Mouse (Mus musculus): ENCODE data around the gene Elavl4. TPM values are rescaled to one million over a fixed set of nuclear protein-coding genes. Genes with fewer than 3 reads are reported as not detected.

The Elavl4 gene
- polyA plus RNA-seq, 1 experiment from 2014 or later: 453 TPM

GRCm38 (mm10) chr4:110257360-110257759 lies 94.3 kb downstream of the Elavl4 start:
- no peak overlapping the region for H3K27ac ChIP-seq
- ATAC-seq (ENCODE audit: low FRiP score, low read depth): no peak
- 54% methylated on average over 3 of the region's 3 CpGs for WGBS

GRCm38 (mm10) chr4:110255617-110256016 lies 96.1 kb downstream of the Elavl4 start:
- Histone ChIP-seq H3K4me1 (0 out of 2 replicates have a peak, but pooled peaks cover 3% of the 10 kb centered on the region), H3K9ac (no peak overlapping the region), H3K27me3 (replicated peaks) (no peaks in the 10 kb centered on the region), H3K9me3 (no peaks in the 10 kb centered on the region), H3K36me3 (peaks cover 12% of the 10 kb centered on the region), H3K27ac (no peak overlapping the region), H3K4me2 (replicated peaks) (no peak overlapping the region), H3K4me3 (no peak overlapping the region)
- ATAC-seq (ENCODE audit: low FRiP score, low read depth): no peak
- WGBS: 88% methylated on average over 4 of the region's 4 CpGs

More at GRCm38 (mm10) chr4:110257360-110257759, 94.3 kb downstream of the Elavl4 start:
- Histone ChIP-seq H3K9me3 (no peaks in the 10 kb centered on the region), H3K4me2 (replicated peaks) (no peak overlapping the region), H3K4me1 (0 out of 2 replicates have a peak, but pooled peaks cover 3% of the 10 kb centered on the region), H3K27me3 (replicated peaks) (no peaks in the 10 kb centered on the region), H3K4me3 (no peak overlapping the region), H3K36me3 (peaks cover 6% of the 10 kb centered on the region), H3K9ac (no peak overlapping the region)

DNA sequence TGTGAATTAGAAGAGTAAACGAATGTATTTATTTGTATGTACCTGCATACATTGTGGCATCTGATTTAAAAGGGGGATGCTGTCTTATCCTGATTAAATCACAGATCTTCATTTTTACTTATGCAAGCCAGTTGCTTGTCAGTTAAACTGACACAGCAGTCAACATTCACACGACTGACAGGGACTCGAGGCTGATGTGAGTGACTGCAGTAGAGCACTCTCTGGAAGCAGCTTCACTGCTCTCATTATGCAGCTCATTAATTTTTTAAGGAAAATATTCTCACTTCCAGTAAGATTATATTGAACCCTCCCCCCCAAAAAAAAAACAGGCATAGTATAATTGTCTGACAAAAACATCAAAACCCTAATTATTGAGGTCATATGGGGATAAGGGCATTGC lies 101.7 kb downstream of the Elavl4 start:
- WGBS: 71% methylated on average over 3 of the region's 3 CpGs
- H3K4me2 ChIP-seq (replicated peaks): no peak overlapping the region
- no peak overlapping the region for H3K9ac ChIP-seq
- H3K36me3 ChIP-seq: peaks cover 31% of the 10 kb centered on the region
- no peak overlapping the region for H3K4me3 ChIP-seq
- H3K4me1 ChIP-seq: no peaks in the 10 kb centered on the region
- H3K27ac ChIP-seq: no peak overlapping the region
- no peak for ATAC-seq (ENCODE audit: low FRiP score, low read depth)
- no peaks in the 10 kb centered on the region for H3K9me3 ChIP-seq
- no peaks in the 10 kb centered on the region for H3K27me3 ChIP-seq (replicated peaks)

GRCm38 (mm10) chr4:110242879-110243278 lies 108.8 kb downstream of the Elavl4 start:
- Histone ChIP-seq H3K36me3 (peaks cover 41% of the 10 kb centered on the region), H3K27me3 (replicated peaks) (no peaks in the 10 kb centered on the region), H3K4me2 (replicated peaks) (no peak overlapping the region), H3K27ac (no peak overlapping the region), H3K4me1 (no peaks in the 10 kb centered on the region), H3K9ac (no peak overlapping the region), H3K9me3 (no peaks in the 10 kb centered on the region), H3K4me3 (no peak overlapping the region)
- ATAC-seq (ENCODE audit: low FRiP score, low read depth): no peak

GRCm38 (mm10) chr4:110234554-110234953 lies 117.2 kb downstream of the Elavl4 start:
- Histone ChIP-seq H3K4me3 (no peak overlapping the region), H3K4me2 (replicated peaks) (no peak overlapping the region), H3K9ac (no peak overlapping the region), H3K27me3 (replicated peaks) (no peaks in the 10 kb centered on the region), H3K9me3 (no peaks in the 10 kb centered on the region), H3K4me1 (no peaks in the 10 kb centered on the region), H3K36me3 (peaks cover 19% of the 10 kb centered on the region; the same call in 1 of the 2 replicates), H3K27ac (no peak overlapping the region)
- WGBS: 62% methylated on average over 1 of the region's 1 CpGs
- ATAC-seq (ENCODE audit: low FRiP score, low read depth): no peak

DNA sequence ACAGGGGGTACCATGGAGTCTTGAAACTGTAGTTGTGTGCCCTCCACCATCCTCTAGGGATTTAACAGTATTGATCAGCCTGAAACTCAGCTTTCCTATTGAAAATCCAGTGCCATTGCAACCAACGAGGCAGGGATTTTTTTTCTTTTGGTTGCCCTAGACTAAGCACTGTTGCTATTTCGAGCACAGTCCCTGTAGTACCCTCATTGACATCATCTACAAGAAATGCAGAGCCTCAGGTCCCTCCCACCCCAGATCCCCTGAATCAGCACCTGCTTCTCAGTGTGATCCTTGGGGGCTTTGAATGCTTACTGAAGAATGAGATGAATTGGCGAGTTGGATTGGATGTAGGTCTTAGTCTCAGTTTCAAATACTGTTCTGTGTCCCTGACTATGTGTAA lies 119.4 kb downstream of the Elavl4 start:
- Histone ChIP-seq H3K9ac (no peak overlapping the region), H3K4me1 (no peaks in the 10 kb centered on the region), H3K4me3 (no peak overlapping the region), H3K27me3 (replicated peaks) (no peaks in the 10 kb centered on the region), H3K36me3 (peaks cover 17% of the 10 kb centered on the region; the same call in 1 of the 2 replicates), H3K4me2 (replicated peaks) (no peak overlapping the region), H3K9me3 (no peaks in the 10 kb centered on the region), H3K27ac (no peak overlapping the region)
- WGBS: 83% methylated on average over 3 of the region's 3 CpGs
- ATAC-seq (ENCODE audit: low FRiP score, low read depth): no peak

GRCm38 (mm10) chr4:110231799-110232198 lies 119.9 kb downstream of the Elavl4 start:
- no peak overlapping the region for H3K4me3 ChIP-seq
- no peaks in the 10 kb centered on the region for H3K27me3 ChIP-seq (replicated peaks)
- no peaks in the 10 kb centered on the region for H3K9me3 ChIP-seq
- H3K4me1 ChIP-seq: no peaks in the 10 kb centered on the region
- no peak overlapping the region for H3K4me2 ChIP-seq (replicated peaks)
- WGBS: 86% methylated on average over 4 of the region's 4 CpGs
- no peak for ATAC-seq (ENCODE audit: low FRiP score, low read depth)
- no peak overlapping the region for H3K9ac ChIP-seq
- H3K36me3 ChIP-seq: peaks cover 17% of the 10 kb centered on the region; the same call in 1 of the 2 replicates
- H3K27ac ChIP-seq: no peak overlapping the region

- Histone ChIP-seq H3K4me3 (no peak overlapping the region), H3K9me3 (no peaks in the 10 kb centered on the region), H3K4me1 (peaks cover 4% of the 10 kb centered on the region), H3K27ac (no peak overlapping the region), H3K36me3 (peaks cover 21% of the 10 kb centered on the region; the same call in 1 of the 2 replicates), H3K27me3 (replicated peaks) (no peaks in the 10 kb centered on the region), H3K4me2 (replicated peaks) (no peak overlapping the region), H3K9ac (no peak overlapping the region)
- 100% methylated on average over 1 of the region's 1 CpGs for WGBS
- no peak for ATAC-seq (ENCODE audit: low FRiP score, low read depth)
Measured at GRCm38 (mm10) chr4:110229652-110230051, 122.1 kb downstream of the Elavl4 start.

GRCm38 (mm10) chr4:110229238-110229637 lies 122.5 kb downstream of the Elavl4 start:
- Histone ChIP-seq H3K4me1 (peaks cover 4% of the 10 kb centered on the region), H3K27ac (no peak overlapping the region), H3K9ac (no peak overlapping the region), H3K4me2 (replicated peaks) (no peak overlapping the region), H3K4me3 (no peak overlapping the region), H3K27me3 (replicated peaks) (no peaks in the 10 kb centered on the region), H3K36me3 (peaks cover 23% of the 10 kb centered on the region; the same call in 1 of the 2 replicates), H3K9me3 (no peaks in the 10 kb centered on the region)
- no peak for ATAC-seq (ENCODE audit: low FRiP score, low read depth)

DNA sequence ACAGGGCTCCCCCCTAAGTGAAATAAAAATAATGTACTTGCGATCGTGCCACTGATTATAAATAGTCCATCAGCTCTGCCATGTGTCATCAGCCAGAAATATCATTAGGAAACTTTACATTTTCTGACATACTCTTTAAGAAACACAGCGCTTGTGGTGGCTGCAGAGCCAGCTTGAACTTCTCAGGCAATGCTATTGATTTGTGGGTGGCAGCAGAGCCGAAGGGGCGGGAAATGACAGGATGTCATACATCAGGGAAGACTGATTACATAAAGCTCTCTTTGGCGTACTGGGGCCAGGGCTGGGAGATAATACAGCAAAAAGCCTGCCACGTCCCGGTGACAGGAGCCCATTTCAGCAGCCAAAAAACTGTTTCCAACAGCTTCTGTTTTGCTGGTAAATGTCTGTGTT lies 124.1 kb downstream of the Elavl4 start:
- Histone ChIP-seq H3K4me1 (peaks cover 4% of the 10 kb centered on the region), H3K4me2 (replicated peaks) (no peak overlapping the region), H3K4me3 (no peak overlapping the region), H3K9me3 (no peaks in the 10 kb centered on the region), H3K27me3 (replicated peaks) (no peaks in the 10 kb centered on the region), H3K36me3 (peaks cover 15% of the 10 kb centered on the region; the same call in 1 of the 2 replicates), H3K9ac (no peak overlapping the region), H3K27ac (no peak overlapping the region)
- WGBS: 75% methylated on average over 8 of the region's 8 CpGs
- no peak for ATAC-seq (ENCODE audit: low FRiP score, low read depth)

DNA sequence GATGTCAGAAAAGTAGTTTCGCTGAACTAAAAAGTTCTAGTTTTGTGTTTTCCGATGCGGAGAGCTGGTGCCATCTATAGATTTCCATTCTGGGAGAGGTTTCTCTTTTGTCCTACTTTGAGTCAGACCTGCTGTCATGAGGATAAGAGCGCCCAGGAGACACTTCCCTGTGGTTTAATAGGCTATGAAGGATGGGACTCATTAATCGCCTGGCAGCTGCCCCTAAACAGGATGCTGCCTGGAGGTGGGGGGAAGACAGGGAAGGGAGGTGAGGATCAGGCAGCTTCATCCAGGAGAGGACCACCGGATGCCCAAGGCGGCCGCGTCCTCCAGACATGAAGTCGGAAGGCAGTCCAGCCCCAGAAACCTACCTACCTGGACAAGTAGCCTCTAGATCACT lies 126.2 kb downstream of the Elavl4 start:
- peak; percentile 80 for ATAC-seq (ENCODE audit: low FRiP score, low read depth)
- Histone ChIP-seq H3K27ac (no peak overlapping the region), H3K9me3 (no peaks in the 10 kb centered on the region), H3K36me3 (peaks cover 10% of the 10 kb centered on the region; the same call in 1 of the 2 replicates), H3K4me1 (peaks cover 4% of the 10 kb centered on the region), H3K27me3 (replicated peaks) (no peaks in the 10 kb centered on the region), H3K4me3 (no peak overlapping the region), H3K4me2 (replicated peaks) (no peak overlapping the region), H3K9ac (no peak overlapping the region)
- 66% methylated on average over 10 of the region's 10 CpGs for WGBS

- Histone ChIP-seq H3K9me3 (no peaks in the 10 kb centered on the region), H3K36me3 (peaks cover 10% of the 10 kb centered on the region; the same call in 1 of the 2 replicates)
Measured at GRCm38 (mm10) chr4:110218819-110219218, 132.9 kb downstream of the Elavl4 start.

GRCm38 (mm10) chr4:110217553-110217952 lies 134.2 kb downstream of the Elavl4 start:
- peaks cover 14% of the 10 kb centered on the region; the same call in 1 of the 2 replicates for H3K36me3 ChIP-seq
- H3K27ac ChIP-seq: no peak overlapping the region
- H3K4me1 ChIP-seq: peaks cover 7% of the 10 kb centered on the region; the same call in 1 of the 2 replicates
- H3K9ac ChIP-seq: no peak overlapping the region
- no peak overlapping the region for H3K4me3 ChIP-seq
- no peak overlapping the region for H3K4me2 ChIP-seq (replicated peaks)
- no peak for ATAC-seq (ENCODE audit: low FRiP score, low read depth)
- no peaks in the 10 kb centered on the region for H3K27me3 ChIP-seq (replicated peaks)
- WGBS: 50% methylated on average over 3 of the region's 3 CpGs
- H3K9me3 ChIP-seq: no peaks in the 10 kb centered on the region

More at GRCm38 (mm10) chr4:110218819-110219218, 132.9 kb downstream of the Elavl4 start:
- ATAC-seq (ENCODE audit: low FRiP score, low read depth): no peak
- Histone ChIP-seq H3K4me1 (peaks cover 7% of the 10 kb centered on the region; the same call in 1 of the 2 replicates), H3K4me3 (no peak overlapping the region), H3K9ac (no peak overlapping the region), H3K27me3 (replicated peaks) (no peaks in the 10 kb centered on the region), H3K4me2 (replicated peaks) (no peak overlapping the region), H3K27ac (no peak overlapping the region)
- 81% methylated on average over 5 of the region's 5 CpGs for WGBS
